Mouse (Mus musculus) testis, adult 2 months (tissue): Measurements from ENCODE around the gene 4930562C15Rik.

Experiments used
- CTCF ChIP-seq: fragments of 200-500 bp; IDR thresholded peaks from 2 replicates; pipeline ENCODE4 v1.5.1; 2012; ENCODE audit warnings: low read depth, mild to moderate bottlenecking, inconsistent platforms, low read length, moderate library complexity; ENCODE audit not compliant: control insufficient read depth, insufficient read depth, insufficient replicate concordance
- POLR2A ChIP-seq: fragments of 200-500 bp; IDR thresholded peaks from 2 replicates; pipeline ENCODE4 v1.6.1; 2012; ENCODE audit warnings: low read depth, mild to moderate bottlenecking, inconsistent platforms, low read length, moderate library complexity; ENCODE audit not compliant: control insufficient read depth

GRCm38 (mm10) chr16:4905591-4905990, 70.4 kb downstream of the 4930562C15Rik start:
- TF ChIP-seq CTCF (no peak), POLR2A (no peak)
